Mouse (Mus musculus) bone marrow macrophage, adult 2 months (primary cell): Measurements from ENCODE around the gene Pygo2.

ENCODE experiments used
- CTCF ChIP-seq: IDR thresholded peaks from 2 replicates; pipeline ENCODE4 v1.5.1; 2012; ENCODE audit warnings: low read depth, mild to moderate bottlenecking, low read length, moderate library complexity
- POLR2A ChIP-seq: IDR thresholded peaks from 2 replicates; pipeline ENCODE4 v1.6.1; 2012; ENCODE audit warnings: mild to moderate bottlenecking, low read depth, low read length, borderline replicate concordance

DNA sequence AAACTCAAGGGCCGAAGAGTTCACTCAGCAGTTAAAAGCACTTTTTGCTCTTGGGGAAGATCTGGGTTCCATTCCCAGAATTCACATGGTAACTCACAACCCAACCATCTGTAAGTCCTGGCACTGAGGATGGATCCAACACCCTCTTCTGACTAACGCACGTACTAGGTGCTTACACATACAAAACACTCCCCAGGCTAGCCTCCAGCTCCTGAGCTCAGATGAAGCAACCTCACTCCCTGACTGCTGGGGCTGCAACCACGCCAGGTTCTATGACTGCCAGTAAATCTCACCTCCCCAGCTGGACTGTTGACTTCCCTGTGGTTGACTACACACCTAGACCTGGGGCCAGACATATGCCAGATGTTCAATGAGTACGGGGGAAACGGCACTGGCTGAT is 23.1 kb upstream of the Pygo2 start:
- TF ChIP-seq POLR2A (no peak), CTCF (no peak)
